Mouse (Mus musculus) heart, embryonic 11.5 days (tissue): ENCODE measurements at regions not wholly inside any gene's neighbourhood (a gene's known extent, or its start where the extent isn't known, plus 50 kb on each side); places are given as distances from the start of the nearest gene placed in this dataset.

Source experiments
- ATAC-seq: fragments of 200-750 bp; cut with Nextera tagmentation; replicated peaks from 2 replicates; pipeline ENCODE4 v1.8.0; 2017; ENCODE audit warnings: moderate library complexity; ENCODE audit not compliant: insufficient number of reproducible peaks, low FRiP score, low TSS enrichment
- H3K27ac ChIP-seq: fragments of 300-500 bp; sonication (generic); 2 replicates; pipeline ENCODE4 v1.5.1; 2014; ENCODE audit warnings: mild to moderate bottlenecking, low read depth, low read length
- H3K27me3 ChIP-seq: fragments of 300-500 bp; sonication (generic); 2 replicates; pipeline ENCODE4 v1.6.1; 2014; ENCODE audit warnings: mild to moderate bottlenecking, low read length, mixed read lengths; ENCODE audit not compliant: control insufficient read depth, insufficient read depth
- H3K36me3 ChIP-seq: fragments of 300-500 bp; sonication (generic); 2 replicates; pipeline ENCODE4 v1.6.1; 2014; ENCODE audit warnings: mild to moderate bottlenecking, low read length, moderate library complexity, mixed read lengths; ENCODE audit not compliant: control insufficient read depth, insufficient read depth
- H3K4me1 ChIP-seq: fragments of 300-500 bp; sonication (generic); 2 replicates; pipeline ENCODE4 v1.6.1; 2014; ENCODE audit warnings: low read length; ENCODE audit not compliant: control insufficient read depth, insufficient read depth
- H3K4me2 ChIP-seq: fragments of 300-500 bp; sonication (generic); 2 replicates; pipeline ENCODE4 v1.6.1; 2014; ENCODE audit warnings: mild to moderate bottlenecking, moderate library complexity
- H3K4me3 ChIP-seq: fragments of 300-500 bp; sonication (generic); 2 replicates; pipeline ENCODE4 v1.5.1; 2014; ENCODE audit warnings: low read depth, low read length
- H3K9ac ChIP-seq: fragments of 300-500 bp; sonication (generic); 2 replicates; pipeline ENCODE4 v1.6.1; 2014; ENCODE audit warnings: mild to moderate bottlenecking, low read depth, low read length, moderate library complexity
- H3K9me3 ChIP-seq: fragments of 300-500 bp; sonication (generic); replicated peaks from 2 replicates; pipeline ENCODE4 v1.6.1; 2016; ENCODE audit warnings: low read length; ENCODE audit not compliant: control insufficient read depth
- WGBS: fragments of 180-500 bp; shearing (Covaris S2); extraction: QIAGEN DNeasy Blood & Tissue Kit; methylation state at CpG from one replicate; pipeline ENCODE4 v1.1.7; 2014; ENCODE audit not compliant: insufficient replicate concordance; 5-methylcytosine and 5-hydroxymethylcytosine counted together

DNA sequence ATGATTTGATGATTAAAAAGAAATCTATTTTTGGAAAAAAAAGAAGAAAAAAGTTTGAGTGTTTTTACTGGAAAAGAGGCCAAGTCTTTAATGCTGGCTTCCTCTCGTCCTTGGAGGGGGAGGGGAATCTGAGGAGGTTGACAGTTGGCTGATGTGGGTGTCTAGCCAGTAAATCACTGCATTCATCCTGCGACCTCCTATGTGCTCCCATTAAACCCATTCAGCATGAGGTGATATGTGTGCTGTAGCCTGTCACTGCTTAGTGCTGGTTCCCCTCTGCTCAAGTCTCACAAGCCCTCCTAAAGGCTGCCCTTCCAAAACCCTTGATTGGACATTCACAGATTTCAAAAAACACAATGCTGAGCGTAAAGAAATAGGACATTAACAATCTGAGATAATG is 68.7 kb downstream of the Atoh1 start:
- no peaks in the 10 kb centered on the region for H3K36me3 ChIP-seq
- H3K4me2 ChIP-seq = no peak overlapping the region
- no peak overlapping the region for H3K4me3 ChIP-seq
- no peaks in the 10 kb centered on the region for H3K4me1 ChIP-seq
- ATAC-seq = no peak
- WGBS = 58% methylated on average over 3 of the region's 3 CpGs
- H3K9ac ChIP-seq = no peak overlapping the region
- H3K9me3 ChIP-seq = no peaks in the 10 kb centered on the region
- no peaks in the 10 kb centered on the region for H3K27me3 ChIP-seq
- no peak overlapping the region for H3K27ac ChIP-seq

DNA sequence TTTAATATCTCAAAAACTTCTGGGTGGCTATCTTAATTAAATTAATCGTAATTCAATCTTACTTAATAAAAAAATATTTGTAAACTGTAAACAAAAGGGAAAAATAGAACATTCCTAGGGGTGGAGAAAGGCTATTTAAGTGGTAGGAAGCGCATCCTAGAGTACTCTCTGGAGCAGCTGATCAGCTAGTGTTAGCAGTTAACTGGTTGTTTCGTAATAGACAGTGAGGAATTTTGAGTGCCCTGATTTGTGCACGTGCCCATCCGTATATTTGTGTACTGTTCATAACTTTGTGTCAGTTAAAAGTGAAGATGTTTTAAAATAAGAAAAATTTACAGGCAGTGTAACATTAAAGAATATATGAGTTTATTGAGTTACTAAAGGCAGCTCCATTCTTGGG is 69.9 kb downstream of the Atoh1 start:
- Histone ChIP-seq H3K27ac (no peak overlapping the region), H3K4me2 (peak overlapping the region; percentile 71), H3K27me3 (no peaks in the 10 kb centered on the region), H3K36me3 (no peaks in the 10 kb centered on the region), H3K9me3 (no peaks in the 10 kb centered on the region), H3K4me3 (peak overlapping the region; percentile 36), H3K4me1 (no peaks in the 10 kb centered on the region), H3K9ac (no peak overlapping the region)
- 57% methylated on average over 5 of the region's 5 CpGs for WGBS
- ATAC-seq = no peak

DNA sequence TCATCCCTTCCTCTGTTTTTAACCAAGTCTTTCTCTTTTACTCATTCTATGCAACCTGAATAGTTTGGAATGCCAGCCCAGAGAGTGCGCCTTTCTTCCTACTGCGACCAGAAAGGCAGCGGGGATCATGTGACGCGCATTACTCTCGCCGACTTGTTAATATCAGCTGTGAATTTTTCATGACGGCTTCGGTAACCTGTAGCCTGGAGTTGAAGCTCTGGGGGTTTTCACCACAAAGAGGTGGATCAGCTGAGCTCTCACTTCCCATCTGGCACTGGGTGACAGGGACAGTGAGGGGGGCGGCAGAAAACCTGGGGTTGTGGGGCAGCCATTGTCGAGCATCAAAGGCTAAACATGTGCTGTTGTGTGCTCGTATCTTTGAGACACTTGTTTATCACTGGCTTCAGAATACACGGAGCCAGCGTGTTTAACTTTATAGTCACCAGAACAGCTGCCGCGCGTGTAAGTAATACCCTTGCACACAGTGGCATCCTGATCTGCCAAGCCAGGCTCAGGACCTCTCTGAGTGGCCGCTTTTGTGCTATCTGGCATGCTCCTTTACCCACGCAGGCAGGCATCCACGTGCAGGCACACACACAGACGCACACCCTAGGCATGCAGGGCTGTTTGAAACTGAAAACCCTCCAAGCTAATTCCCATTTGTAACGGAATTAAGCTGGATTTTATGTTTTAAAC is 70.5 kb downstream of the Atoh1 start:
- Histone ChIP-seq H3K27me3 (no peaks in the 10 kb centered on the region), H3K4me2 (peak overlapping the region; percentile 71), H3K4me1 (no peaks in the 10 kb centered on the region), H3K9me3 (no peaks in the 10 kb centered on the region), H3K4me3 (peak overlapping the region; percentile 36), H3K36me3 (no peaks in the 10 kb centered on the region), H3K27ac (no peak overlapping the region), H3K9ac (peak overlapping the region; percentile 46; the same call in 1 of the 2 replicates)
- 13% methylated on average over 22 of the region's 22 CpGs for WGBS
- 0 out of 2 replicates have a peak, but pooled peaks have one; percentile 22 for ATAC-seq

DNA sequence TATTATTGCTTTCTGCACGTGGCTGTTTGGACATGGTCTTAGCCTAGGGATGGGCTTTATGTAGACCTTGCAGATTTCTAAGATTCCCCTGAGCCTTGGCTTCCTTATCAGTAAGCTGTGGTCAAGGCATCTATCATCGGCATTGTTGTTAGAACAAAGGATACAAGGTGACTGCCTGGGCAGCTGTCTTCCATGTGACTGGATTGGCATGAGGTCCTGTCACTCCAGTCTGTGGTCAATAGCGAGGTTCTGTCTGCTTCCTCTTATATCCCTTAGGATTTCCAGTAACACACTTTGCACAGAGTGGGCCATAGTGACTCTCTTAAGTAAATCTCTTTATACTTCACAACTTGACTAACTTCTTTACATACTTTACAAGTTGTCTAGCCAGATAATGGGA is 72.0 kb downstream of the Atoh1 start:
- H3K9ac ChIP-seq = no peak overlapping the region
- H3K4me3 ChIP-seq = no peak overlapping the region
- no peak overlapping the region for H3K27ac ChIP-seq
- H3K4me1 ChIP-seq = no peaks in the 10 kb centered on the region
- H3K4me2 ChIP-seq = no peak overlapping the region
- H3K9me3 ChIP-seq = no peaks in the 10 kb centered on the region
- ATAC-seq = no peak
- 41% methylated on average over 3 of the region's 3 CpGs for WGBS
- no peaks in the 10 kb centered on the region for H3K27me3 ChIP-seq
- no peaks in the 10 kb centered on the region for H3K36me3 ChIP-seq

DNA sequence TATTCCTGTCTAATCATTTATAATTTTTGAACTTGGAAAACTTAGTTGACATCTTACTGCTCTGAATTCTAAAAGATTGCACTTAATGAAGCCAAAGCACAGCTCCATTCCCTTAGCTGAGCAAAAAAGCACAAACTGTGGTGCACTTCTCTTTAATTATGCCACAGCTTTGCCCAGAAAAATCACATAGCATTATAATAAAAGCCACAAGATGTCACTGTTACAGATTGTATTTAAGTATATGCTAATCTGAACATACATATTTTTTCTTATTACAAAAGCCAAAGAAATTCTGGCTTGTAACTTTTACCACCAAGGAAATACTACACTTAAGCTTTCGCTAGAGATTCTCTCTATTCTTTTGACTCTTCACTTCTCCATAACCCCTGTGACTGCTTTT is 86.2 kb downstream of the Atoh1 start:
- Histone ChIP-seq H3K27me3 (no peaks in the 10 kb centered on the region), H3K4me1 (no peaks in the 10 kb centered on the region), H3K9ac (no peak overlapping the region), H3K9me3 (no peaks in the 10 kb centered on the region), H3K4me2 (no peak overlapping the region), H3K27ac (no peak overlapping the region), H3K36me3 (no peaks in the 10 kb centered on the region), H3K4me3 (no peak overlapping the region)
- WGBS = 90% methylated on average over 1 of the region's 1 CpGs
- ATAC-seq = no peak

DNA sequence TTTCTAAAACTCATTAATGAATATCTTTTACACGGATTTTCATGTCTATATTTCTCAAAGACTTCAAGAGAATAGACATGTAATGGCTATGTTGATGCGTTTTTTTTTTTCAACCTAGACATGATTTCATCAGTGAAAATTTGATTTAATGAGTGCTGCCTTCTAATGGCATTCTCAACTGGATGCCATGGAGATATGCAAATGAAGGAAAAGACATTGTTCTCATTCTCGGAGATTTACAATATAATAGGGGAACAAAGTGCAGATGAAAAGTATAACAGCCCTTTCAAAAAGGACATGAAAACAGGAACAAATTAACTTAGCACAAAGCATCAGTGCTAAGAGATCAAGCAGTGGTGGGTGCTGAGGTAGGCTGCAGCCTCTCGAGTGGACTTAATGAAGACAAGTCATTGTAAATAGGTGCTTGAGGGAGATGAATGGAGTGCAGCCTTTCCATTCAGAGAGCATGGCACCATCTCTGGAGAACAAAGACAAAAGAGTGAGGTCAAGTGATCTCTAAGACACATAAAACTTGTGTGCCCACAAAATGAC is 120.2 kb downstream of the Atoh1 start:
- no peaks in the 10 kb centered on the region for H3K9me3 ChIP-seq
- ATAC-seq = no peak
- no peaks in the 10 kb centered on the region for H3K36me3 ChIP-seq
- H3K9ac ChIP-seq = no peak overlapping the region
- no peak overlapping the region for H3K4me3 ChIP-seq
- H3K27me3 ChIP-seq = no peaks in the 10 kb centered on the region
- 75% methylated on average over 4 of the region's 4 CpGs for WGBS
- H3K4me2 ChIP-seq = no peak overlapping the region
- no peak overlapping the region for H3K27ac ChIP-seq
- H3K4me1 ChIP-seq = no peaks in the 10 kb centered on the region

DNA sequence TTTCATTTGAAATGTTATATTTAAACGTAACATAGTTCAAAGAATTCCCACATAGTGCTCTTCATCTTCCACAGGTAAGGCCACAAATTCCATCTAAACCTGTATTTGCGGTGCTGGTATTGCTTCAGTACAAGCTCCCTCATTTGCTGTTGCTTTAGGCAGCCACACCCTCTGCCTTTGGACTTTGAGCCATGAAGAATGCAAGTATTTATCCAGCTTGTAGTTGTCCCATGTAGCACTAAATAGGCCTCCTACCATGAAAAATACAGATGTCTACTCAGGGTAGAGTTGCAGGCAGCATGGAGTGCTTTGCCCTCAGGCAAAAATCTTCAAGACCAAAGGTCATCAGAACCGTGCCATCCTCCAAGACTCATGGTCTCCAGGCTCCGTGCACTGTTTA is 134.0 kb downstream of the Atoh1 start:
- Histone ChIP-seq H3K4me2 (no peak overlapping the region), H3K36me3 (no peaks in the 10 kb centered on the region), H3K9ac (no peak overlapping the region), H3K4me1 (no peaks in the 10 kb centered on the region), H3K27me3 (no peaks in the 10 kb centered on the region), H3K9me3 (no peaks in the 10 kb centered on the region), H3K4me3 (no peak overlapping the region), H3K27ac (no peak overlapping the region)
- no peak for ATAC-seq
- 71% methylated on average over 4 of the region's 4 CpGs for WGBS

DNA sequence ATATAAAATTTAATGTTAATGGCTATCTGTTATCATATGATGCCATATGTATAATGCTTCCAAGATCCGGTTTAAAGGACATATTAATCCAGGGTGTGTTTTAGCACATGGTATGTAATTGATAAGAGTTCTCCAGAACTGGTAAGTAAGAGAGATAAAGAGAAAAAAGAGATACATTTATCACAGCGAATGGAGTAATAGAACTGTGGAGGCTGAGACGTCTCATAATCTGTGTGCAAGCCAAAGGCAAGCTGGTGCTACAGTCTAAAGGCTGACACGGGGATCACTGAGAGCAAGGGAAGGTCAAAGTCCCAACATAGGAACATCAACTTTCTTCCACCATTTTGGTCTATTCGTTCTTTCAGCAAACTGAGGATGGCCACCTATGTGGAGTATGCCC is 146.0 kb upstream of the Smarcad1 start:
- 73% methylated on average over 5 of the region's 5 CpGs for WGBS
- no peak overlapping the region for H3K9ac ChIP-seq
- ATAC-seq = no peak
- H3K4me3 ChIP-seq = no peak overlapping the region
- no peaks in the 10 kb centered on the region for H3K27me3 ChIP-seq
- no peaks in the 10 kb centered on the region for H3K4me1 ChIP-seq
- no peaks in the 10 kb centered on the region for H3K36me3 ChIP-seq
- no peak overlapping the region for H3K4me2 ChIP-seq
- H3K27ac ChIP-seq = no peak overlapping the region
- no peaks in the 10 kb centered on the region for H3K9me3 ChIP-seq
